Mouse (Mus musculus) liver, adult 2 months (tissue): ENCODE measurements around the gene Spry1.

Experiments
- CTCF ChIP-seq: fragments of 200-500 bp; IDR thresholded peaks from 2 replicates; pipeline ENCODE4 v1.5.1; 2011; ENCODE audit warnings: low read depth, low read length, control low read depth
- POLR2A ChIP-seq: fragments of 200-500 bp; IDR thresholded peaks from 2 replicates; pipeline ENCODE4 v1.6.1; 2011; ENCODE audit warnings: low read length, control low read depth; ENCODE audit not compliant: insufficient read depth; ENCODE audit errors: extremely low read depth

GRCm38 (mm10) chr3:37647225-37647624 is 7.5 kb downstream of the Spry1 start:
- TF ChIP-seq CTCF, result no peak
- TF ChIP-seq POLR2A, result no peak
